Mouse (Mus musculus) stomach, embryonic 15.5 days (tissue): ENCODE measurements around the gene Pdia2. TPM values are rescaled to one million over a fixed set of nuclear protein-coding genes. Genes with fewer than 3 reads are reported as not detected.
A peak's percentile ranks its signal among the peaks of the same experiment; 100 is the strongest.

Experiments
- ATAC-seq: fragments of 200-750 bp; cut with Nextera tagmentation; 2 replicates; pipeline ENCODE4 v1.8.0; 2017; ENCODE audit warnings: low read depth, moderate number of reproducible peaks, moderate TSS enrichment; ENCODE audit not compliant: insufficient read depth, low FRiP score
- H3K27ac ChIP-seq: fragments of 300-500 bp; sonication (generic); 2 replicates; pipeline ENCODE4 v1.5.1; 2015; ENCODE audit warnings: mild to moderate bottlenecking, inconsistent platforms
- H3K27me3 ChIP-seq: fragments of 300-500 bp; sonication (generic); replicated peaks from 2 replicates; pipeline ENCODE4 v1.6.1; 2015; ENCODE audit warnings: inconsistent platforms
- H3K36me3 ChIP-seq: fragments of 300-500 bp; sonication (generic); 2 replicates; pipeline ENCODE4 v1.6.1; 2015; ENCODE audit warnings: inconsistent platforms
- H3K4me1 ChIP-seq: fragments of 300-500 bp; sonication (generic); 2 replicates; pipeline ENCODE4 v1.6.1; 2015; ENCODE audit warnings: inconsistent platforms
- H3K4me2 ChIP-seq: fragments of 300-500 bp; sonication (generic); 2 replicates; pipeline ENCODE4 v1.6.1; 2015; ENCODE audit warnings: mild to moderate bottlenecking, inconsistent platforms
- H3K4me3 ChIP-seq: fragments of 300-500 bp; sonication (generic); replicated peaks from 2 replicates; pipeline ENCODE4 v1.5.1; 2015; ENCODE audit warnings: inconsistent platforms
- H3K9ac ChIP-seq: fragments of 300-500 bp; sonication (generic); 2 replicates; pipeline ENCODE4 v1.6.1; 2015; ENCODE audit warnings: inconsistent platforms
- H3K9me3 ChIP-seq: fragments of 300-500 bp; sonication (generic); 2 replicates; pipeline ENCODE4 v1.6.1; 2016; ENCODE audit warnings: inconsistent platforms
- WGBS: fragments of 180-500 bp; shearing (Covaris S2); methylation state at CpG from one replicate; pipeline ENCODE4 v1.1.7; 2015; 5-methylcytosine and 5-hydroxymethylcytosine counted together
- polyA plus RNA-seq: library from polyadenylated mRNA; unstranded; fragments of >200 nt; fragmentation: Nextera tagmentation; extraction: Ambion mirVana; gene quantifications from 2 replicates; pipeline ENCODE4 v1.2.1, GENCODE M21; 2015

Gene Pdia2
- polyA plus RNA-seq, 1 experiment from 2014 or later: 121 TPM

GRCm38 (mm10) chr17:26229776-26230175, 30.9 kb upstream of the Pdia2 start:
- 90% methylated on average over 5 of the region's 5 CpGs for whole genome bisulfite sequencing
- Histone ChIP-seq H3K4me1 (no peaks in the 10 kb centered on the region), H3K4me3 (no peak overlapping the region), H3K9me3 (no peaks in the 10 kb centered on the region), H3K9ac (no peak overlapping the region), H3K36me3 (no peaks in the 10 kb centered on the region), H3K27me3 (no peaks in the 10 kb centered on the region), H3K27ac (no peak overlapping the region), H3K4me2 (no peak overlapping the region)
- ATAC-seq: no peak

DNA sequence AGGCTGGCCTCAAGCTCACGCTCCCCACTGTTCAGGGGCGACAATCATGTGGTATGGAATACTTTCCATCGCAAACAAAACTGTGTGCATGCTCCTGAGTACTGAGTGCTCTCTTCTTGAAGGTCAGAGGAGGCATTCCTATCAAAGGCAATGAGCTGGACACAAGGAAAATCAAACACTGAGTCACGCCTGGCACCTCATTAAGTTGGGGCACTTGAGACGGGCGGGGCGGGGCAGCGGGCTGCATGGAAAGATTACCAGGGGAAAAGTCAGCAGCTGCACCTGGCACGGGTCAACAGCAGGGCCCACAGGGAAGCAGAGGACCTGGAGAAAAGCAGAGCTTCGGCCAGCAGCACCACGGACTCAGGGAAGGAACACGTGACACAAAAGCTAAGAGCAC, 26.3 kb upstream of the Pdia2 start:
- H3K27ac ChIP-seq: peak overlapping the region; percentile 71
- WGBS: 65% methylated on average over 12 of the region's 12 CpGs
- no peak overlapping the region for H3K4me2 ChIP-seq
- peak; percentile 86 for ATAC-seq
- H3K36me3 ChIP-seq: 0 out of 2 replicates have a peak, but pooled peaks cover 3% of the 10 kb centered on the region
- no peaks in the 10 kb centered on the region for H3K4me1 ChIP-seq
- no peaks in the 10 kb centered on the region for H3K9me3 ChIP-seq
- no peaks in the 10 kb centered on the region for H3K27me3 ChIP-seq
- no peak overlapping the region for H3K9ac ChIP-seq
- H3K4me3 ChIP-seq: no peak overlapping the region

GRCm38 (mm10) chr17:26221508-26221907, 22.6 kb upstream of the Pdia2 start:
- Histone ChIP-seq H3K36me3 (peaks cover 8% of the 10 kb centered on the region; the same call in 1 of the 2 replicates), H3K4me3 (no peak overlapping the region), H3K4me1 (no peaks in the 10 kb centered on the region), H3K27me3 (no peaks in the 10 kb centered on the region), H3K4me2 (no peak overlapping the region), H3K27ac (no peak overlapping the region), H3K9me3 (no peaks in the 10 kb centered on the region), H3K9ac (no peak overlapping the region)
- WGBS: 65% methylated on average over 2 of the region's 2 CpGs
- no peak for ATAC-seq

DNA sequence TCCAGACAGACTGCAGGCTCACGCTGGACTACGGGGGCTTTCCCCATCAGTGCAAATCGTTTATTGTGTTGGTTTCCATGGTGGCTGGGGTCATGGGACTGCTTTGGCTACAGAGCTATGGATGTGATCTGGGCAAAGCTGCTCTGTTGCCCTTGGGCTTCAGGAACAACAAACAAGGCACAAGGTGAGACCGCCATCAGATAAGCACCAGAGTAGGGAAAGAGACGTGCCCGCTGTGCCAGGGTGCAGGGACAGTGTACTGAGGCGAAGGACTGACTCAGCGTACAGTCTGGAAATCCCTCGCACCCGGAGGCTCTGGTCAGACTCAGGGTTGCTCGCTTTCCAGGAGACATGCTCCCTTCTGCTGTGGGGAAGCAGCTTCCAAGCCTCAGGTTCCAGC, 13.8 kb upstream of the Pdia2 start:
- Histone ChIP-seq H3K4me2 (no peak overlapping the region), H3K4me1 (no peaks in the 10 kb centered on the region), H3K36me3 (peaks cover 4% of the 10 kb centered on the region; the same call in 1 of the 2 replicates), H3K4me3 (no peak overlapping the region), H3K27ac (peak overlapping the region; percentile 65; the same call in 1 of the 2 replicates), H3K9me3 (no peaks in the 10 kb centered on the region), H3K27me3 (no peaks in the 10 kb centered on the region), H3K9ac (no peak overlapping the region)
- peak; percentile 82 for ATAC-seq
- WGBS: 80% methylated on average over 11 of the region's 11 CpGs

- no peaks in the 10 kb centered on the region for H3K4me1 ChIP-seq
- no peaks in the 10 kb centered on the region for H3K27me3 ChIP-seq
- H3K4me2 ChIP-seq: no peak overlapping the region
- H3K9me3 ChIP-seq: no peaks in the 10 kb centered on the region
- no peak overlapping the region for H3K9ac ChIP-seq
- WGBS: 73% methylated on average over 7 of the region's 7 CpGs
- H3K36me3 ChIP-seq: peaks cover 4% of the 10 kb centered on the region; the same call in 1 of the 2 replicates
- ATAC-seq: peak; percentile 56; the same call in 1 of the 2 replicates
- H3K4me3 ChIP-seq: no peak overlapping the region
- 0 out of 2 replicates have a peak overlapping the region, but pooled peaks have one; percentile 12 for H3K27ac ChIP-seq
Observed at GRCm38 (mm10) chr17:26212241-26212640, 13.4 kb upstream of the Pdia2 start.

GRCm38 (mm10) chr17:26207686-26208085, 8.8 kb upstream of the Pdia2 start, which contains the start of gene Arhgdig:
TSS of gene Arhgdig (minus strand) at chr17:26207786.
- Histone ChIP-seq H3K4me3 (no peak within 1 kb of the TSS), H3K36me3 (no peaks in the 10 kb centered on the region), H3K27ac (no peak within 1 kb of the TSS), H3K4me2 (no peak within 1 kb of the TSS), H3K9ac (no peak within 1 kb of the TSS), H3K4me1 (peaks cover 10% of the 10 kb centered on the region), H3K27me3 (peaks cover 23% of the 10 kb centered on the region), H3K9me3 (no peaks in the 10 kb centered on the region)
- ATAC-seq: no peak
- WGBS: 83% methylated on average over 12 of the region's 12 CpGs

DNA sequence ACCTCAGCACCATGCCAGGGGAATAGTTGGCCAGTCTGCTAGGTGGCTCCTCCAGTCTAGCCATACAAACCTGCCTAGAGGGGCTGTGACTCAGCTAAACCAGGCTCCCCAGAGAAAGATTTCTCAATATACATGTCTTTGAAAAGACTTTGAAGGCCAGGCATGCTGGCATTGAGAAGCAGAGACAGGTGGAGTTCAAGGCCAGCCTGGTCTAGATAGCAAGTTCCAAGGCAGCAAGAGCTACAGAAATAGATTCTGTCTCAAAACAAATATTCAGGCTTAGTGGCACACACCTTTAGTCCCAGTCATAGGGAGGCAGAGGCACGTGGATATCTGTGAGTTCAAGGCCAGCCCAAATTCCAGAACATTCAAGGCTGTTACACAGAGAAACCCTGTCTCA, 7.5 kb upstream of the Pdia2 start:
- Histone ChIP-seq H3K4me3 (no peak overlapping the region), H3K4me2 (no peak overlapping the region), H3K27ac (no peak overlapping the region), H3K27me3 (peaks cover 36% of the 10 kb centered on the region), H3K9ac (no peak overlapping the region), H3K4me1 (peaks cover 14% of the 10 kb centered on the region), H3K36me3 (no peaks in the 10 kb centered on the region), H3K9me3 (no peaks in the 10 kb centered on the region)
- 32% methylated on average over 1 of the region's 1 CpGs for WGBS
- no peak for ATAC-seq

GRCm38 (mm10) chr17:26204766-26205165, 5.9 kb upstream of the Pdia2 start:
- no peak for ATAC-seq
- H3K4me2 ChIP-seq: no peak overlapping the region
- no peak overlapping the region for H3K4me3 ChIP-seq
- no peaks in the 10 kb centered on the region for H3K36me3 ChIP-seq
- H3K27ac ChIP-seq: no peak overlapping the region
- peaks cover 53% of the 10 kb centered on the region for H3K27me3 ChIP-seq
- H3K9me3 ChIP-seq: no peaks in the 10 kb centered on the region
- 35% methylated on average over 11 of the region's 11 CpGs for WGBS
- no peak overlapping the region for H3K9ac ChIP-seq
- H3K4me1 ChIP-seq: peaks cover 21% of the 10 kb centered on the region

- H3K27ac ChIP-seq: no peak overlapping the region
- peaks cover 21% of the 10 kb centered on the region for H3K4me1 ChIP-seq
- no peak for ATAC-seq
- peaks cover 54% of the 10 kb centered on the region for H3K27me3 ChIP-seq
- 1% methylated on average over 30 of the region's 30 CpGs for WGBS
- H3K4me3 ChIP-seq: peak overlapping the region; percentile 53
- H3K9me3 ChIP-seq: no peaks in the 10 kb centered on the region
- H3K9ac ChIP-seq: peak overlapping the region; percentile 10; the same call in 1 of the 2 replicates
- H3K4me2 ChIP-seq: peak overlapping the region; percentile 96
- no peaks in the 10 kb centered on the region for H3K36me3 ChIP-seq
Observed at GRCm38 (mm10) chr17:26203321-26203811, 4.5 kb upstream of the Pdia2 start.

- Histone ChIP-seq H3K4me3 (peak within 1 kb of the TSS; percentile 58), H3K27ac (no peak within 1 kb of the TSS), H3K9ac (peak within 1 kb of the TSS; percentile 10; the same call in 1 of the 2 replicates), H3K9me3 (no peaks in the 10 kb centered on the region), H3K4me2 (peak within 1 kb of the TSS; percentile 98), H3K27me3 (peaks cover 54% of the 10 kb centered on the region), H3K4me1 (peaks cover 21% of the 10 kb centered on the region), H3K36me3 (0 out of 2 replicates have a peak, but pooled peaks cover 2% of the 10 kb centered on the region)
- 2% methylated on average over 22 of the region's 22 CpGs for WGBS
- no peak for ATAC-seq
Observed at GRCm38 (mm10) chr17:26202737-26203136, 3.9 kb upstream of the Pdia2 start, which contains the start of gene Rgs11. TSS of gene Rgs11 (plus strand) at chr17:26202951.

GRCm38 (mm10) chr17:26201998-26202397, 3.1 kb upstream of the Pdia2 start:
- Histone ChIP-seq H3K36me3 (0 out of 2 replicates have a peak, but pooled peaks cover 8% of the 10 kb centered on the region), H3K9me3 (no peaks in the 10 kb centered on the region), H3K4me3 (0 out of 2 replicates have a peak overlapping the region, but pooled peaks have one; percentile 58), H3K4me1 (peaks cover 21% of the 10 kb centered on the region), H3K4me2 (peak overlapping the region; percentile 98), H3K27me3 (peaks cover 54% of the 10 kb centered on the region), H3K9ac (no peak overlapping the region), H3K27ac (no peak overlapping the region)
- no peak for ATAC-seq

GRCm38 (mm10) chr17:26200831-26201705, 2.2 kb upstream of the Pdia2 start:
- Histone ChIP-seq H3K4me1 (peaks cover 21% of the 10 kb centered on the region), H3K9ac (peak overlapping the region; percentile 39; the same call in 1 of the 2 replicates), H3K4me2 (peak overlapping the region; percentile 98), H3K27ac (peak overlapping the region; percentile 59), H3K27me3 (peaks cover 54% of the 10 kb centered on the region), H3K36me3 (peaks cover 8% of the 10 kb centered on the region; the same call in 1 of the 2 replicates), H3K9me3 (no peaks in the 10 kb centered on the region), H3K4me3 (peak overlapping the region; percentile 58)
- peak; percentile 68 for ATAC-seq
- WGBS: under 1% methylated on average over 76 of the region's 92 CpGs
